Mouse (Mus musculus) heart, embryonic 10.5 days (tissue): Measurements from ENCODE around the gene Olfr177. TPM values are rescaled to one million over a fixed set of nuclear protein-coding genes. Genes with fewer than 3 reads are reported as not detected.

ENCODE experiments used
- DNase-seq: peaks from one replicate; pipeline ENCODE4 v3.0.0-alpha.2; 2017; ENCODE audit warnings: low spot score
- H3K27ac ChIP-seq: fragments of 300-500 bp; sonication (generic); 2 replicates; pipeline ENCODE4 v1.5.1; 2016; ENCODE audit warnings: mild to moderate bottlenecking
- H3K27me3 ChIP-seq: fragments of 300-500 bp; sonication (generic); 2 replicates; pipeline ENCODE4 v1.6.1; 2016; ENCODE audit warnings: mild to moderate bottlenecking; ENCODE audit not compliant: poor library complexity, insufficient read depth, severe bottlenecking
- H3K36me3 ChIP-seq: fragments of 300-500 bp; sonication (generic); 2 replicates; pipeline ENCODE4 v1.6.1; 2016; ENCODE audit warnings: mild to moderate bottlenecking, moderate library complexity
- H3K4me1 ChIP-seq: fragments of 300-500 bp; sonication (generic); 2 replicates; pipeline ENCODE4 v1.6.1; 2016; ENCODE audit warnings: mild to moderate bottlenecking
- H3K4me3 ChIP-seq: fragments of 300-500 bp; sonication (generic); 2 replicates; pipeline ENCODE4 v1.5.1; 2016; ENCODE audit warnings: mild to moderate bottlenecking, moderate library complexity
- H3K9me3 ChIP-seq: fragments of 300-500 bp; sonication (generic); 2 replicates; pipeline ENCODE4 v1.6.1; 2016; ENCODE audit warnings: mild to moderate bottlenecking, moderate library complexity
- WGBS: fragments of 180-500 bp; shearing (Covaris S2); methylation state at CpG from one replicate; pipeline ENCODE4 v1.1.7; 2016; 5-methylcytosine and 5-hydroxymethylcytosine counted together
- polyA plus RNA-seq: library from polyadenylated mRNA; unstranded; fragments of >200 nt; fragmentation: Nextera tagmentation; extraction: Ambion mirVana; gene quantifications from 2 replicates; pipeline ENCODE4 v1.2.1, GENCODE M21; 2016

Gene Olfr177
- not detected in 2 replicates for polyA plus RNA-seq

GRCm38 (mm10) chr16:58874668-58875067 is at the start of gene Olfr177:
Gene Olfr177, minus strand, starts transcription at chr16:58874768.
- DNase-seq: no peak
- no peaks in the 10 kb centered on the region for H3K4me1 ChIP-seq
- no peaks in the 10 kb centered on the region for H3K36me3 ChIP-seq
- no peaks in the 10 kb centered on the region for H3K27me3 ChIP-seq
- no peak within 1 kb of the TSS for H3K27ac ChIP-seq
- 47% methylated on average over 1 of the region's 1 CpGs for WGBS
- H3K4me3 ChIP-seq: no peak within 1 kb of the TSS
- no peaks in the 10 kb centered on the region for H3K9me3 ChIP-seq

- 0 out of 2 replicates have a peak, but pooled peaks cover under 1% of the 10 kb centered on the region for H3K9me3 ChIP-seq
- no peak for DNase-seq
- H3K27ac ChIP-seq: no peak within 1 kb of the TSS
- 86% methylated on average over 3 of the region's 3 CpGs for WGBS
- H3K36me3 ChIP-seq: no peaks in the 10 kb centered on the region
- H3K4me1 ChIP-seq: no peaks in the 10 kb centered on the region
- no peaks in the 10 kb centered on the region for H3K27me3 ChIP-seq
- no peak within 1 kb of the TSS for H3K4me3 ChIP-seq
Observed at GRCm38 (mm10) chr16:58891963-58892362, 17.4 kb upstream of the Olfr177 start, which contains the start of gene Olfr178. Gene Olfr178, minus strand, starts transcription at chr16:58892063.

- Histone ChIP-seq H3K36me3 (no peaks in the 10 kb centered on the region), H3K4me1 (no peaks in the 10 kb centered on the region), H3K9me3 (0 out of 2 replicates have a peak, but pooled peaks cover 4% of the 10 kb centered on the region), H3K4me3 (no peak overlapping the region), H3K27ac (no peak overlapping the region), H3K27me3 (no peaks in the 10 kb centered on the region)
- no peak for DNase-seq
- 83% methylated on average over 2 of the region's 2 CpGs for WGBS
Observed at GRCm38 (mm10) chr16:58884416-58884815, 9.8 kb upstream of the Olfr177 start.

GRCm38 (mm10) chr16:58861479-58861878 is 13.1 kb downstream of the Olfr177 start:
- Histone ChIP-seq H3K27ac (no peak overlapping the region), H3K4me1 (no peaks in the 10 kb centered on the region), H3K4me3 (no peak overlapping the region), H3K27me3 (no peaks in the 10 kb centered on the region), H3K36me3 (no peaks in the 10 kb centered on the region), H3K9me3 (no peaks in the 10 kb centered on the region)
- DNase-seq: no peak
- 61% methylated on average over 1 of the region's 1 CpGs for WGBS

- Histone ChIP-seq H3K4me1 (no peaks in the 10 kb centered on the region), H3K27ac (no peak overlapping the region), H3K27me3 (no peaks in the 10 kb centered on the region), H3K36me3 (no peaks in the 10 kb centered on the region), H3K4me3 (no peak overlapping the region), H3K9me3 (no peaks in the 10 kb centered on the region)
- 68% methylated on average over 2 of the region's 2 CpGs for WGBS
- DNase-seq: no peak
Observed at GRCm38 (mm10) chr16:58860032-58860737, 14.4 kb downstream of the Olfr177 start.

GRCm38 (mm10) chr16:58826732-58827319 is 47.7 kb downstream of the Olfr177 start, which contains the start of gene Olfr175-ps1:
Gene Olfr175-ps1, minus strand, starts transcription at chr16:58826782.
- Histone ChIP-seq H3K36me3 (no peaks in the 10 kb centered on the region), H3K4me3 (no peak within 1 kb of the TSS), H3K4me1 (no peaks in the 10 kb centered on the region), H3K9me3 (no peaks in the 10 kb centered on the region), H3K27ac (no peak within 1 kb of the TSS), H3K27me3 (no peaks in the 10 kb centered on the region)
- no peak for DNase-seq
- 72% methylated on average over 1 of the region's 1 CpGs for WGBS

Other genes with a start within 250 kb of the Olfr177 start
- gene E330017A01Rik, start 236.0 kb downstream of the Olfr177 start, polyA plus RNA-seq: not detected in 2 replicates
- 63.5 and 89.9 TPM in 2 replicates for gene Cpox, start 204.5 kb downstream of the Olfr177 start, polyA plus RNA-seq
- gene Gpr15, start 155.7 kb downstream of the Olfr177 start, polyA plus RNA-seq: not detected in 2 replicates
- 106 TPM in 2 replicates for gene Cldnd1, start 146.9 kb downstream of the Olfr177 start, polyA plus RNA-seq
- not detected in 2 replicates for gene Olfr172, start 111.6 kb downstream of the Olfr177 start, polyA plus RNA-seq
- not detected in 2 replicates for gene Olfr173, start 74.5 kb downstream of the Olfr177 start, polyA plus RNA-seq
- not detected in 2 replicates for gene Olfr175-ps1, start 48.0 kb downstream of the Olfr177 start, polyA plus RNA-seq
- gene Olfr178, start 17.3 kb upstream of the Olfr177 start, polyA plus RNA-seq: not detected in 2 replicates
- gene Olfr181, start 54.0 kb upstream of the Olfr177 start, polyA plus RNA-seq: not detected in 2 replicates
- not detected in 2 replicates for gene Olfr180, start 54.6 kb upstream of the Olfr177 start, polyA plus RNA-seq
- not detected in 2 replicates for gene Olfr183, start 120.6 kb upstream of the Olfr177 start, polyA plus RNA-seq
- gene Olfr186, start 155.5 kb upstream of the Olfr177 start, polyA plus RNA-seq: not detected in 2 replicates
- gene Olfr187, start 165.0 kb upstream of the Olfr177 start, polyA plus RNA-seq: not detected in 2 replicates
- gene Olfr190, start 203.2 kb upstream of the Olfr177 start, polyA plus RNA-seq: not detected in 2 replicates
- not detected in 2 replicates for gene Olfr191, start 215.1 kb upstream of the Olfr177 start, polyA plus RNA-seq
- gene Olfr193, start 237.1 kb upstream of the Olfr177 start, polyA plus RNA-seq: not detected in 2 replicates
- not detected in 2 replicates for gene Olfr194, start 246.3 kb upstream of the Olfr177 start, polyA plus RNA-seq